Mouse (Mus musculus): ENCODE measurements around the gene Flnc.

DNA sequence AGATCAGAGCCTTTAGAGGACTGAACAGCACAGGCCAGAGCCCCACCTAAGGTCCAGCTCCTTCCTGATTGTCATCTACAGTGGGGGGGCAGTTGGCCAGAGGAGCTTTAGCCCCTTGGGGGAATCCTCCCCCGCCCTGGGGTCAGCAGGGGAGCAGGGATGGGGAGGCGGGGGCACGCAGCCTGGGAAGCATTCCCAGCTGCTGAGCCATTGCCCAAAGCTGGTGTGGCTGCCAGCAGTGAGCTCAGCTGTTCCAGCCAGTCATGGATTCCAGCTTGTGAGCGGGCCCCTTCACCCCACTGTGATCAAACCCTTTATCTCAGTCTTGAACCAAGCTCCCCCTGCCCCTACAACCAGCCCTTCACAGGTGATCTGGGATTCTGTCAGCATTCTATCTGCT, 6.2 kb downstream of the Flnc start:
- no peak for TF ChIP-seq POLR2A (IDR thresholded peaks at IDR 0.05; ENCODE audit: borderline replicate concordance, extremely low read depth, low read depth, low read length)
- no peak for TF ChIP-seq CTCF (IDR thresholded peaks at IDR 0.05; ENCODE audit: insufficient read depth, low read length)
